Mouse (Mus musculus) midbrain, postnatal 0 days (tissue): ENCODE data around the gene Tmem40. TPM values are rescaled to one million over a fixed set of nuclear protein-coding genes. Genes with fewer than 3 reads are reported as not detected.

ENCODE experiments used
- ATAC-seq: fragments of 200-750 bp; cut with Nextera tagmentation; 2 replicates; pipeline ENCODE4 v1.8.0; 2017; ENCODE audit warnings: moderate number of reproducible peaks, mild to moderate bottlenecking, moderate TSS enrichment, moderate library complexity; ENCODE audit not compliant: low FRiP score
- DNase-seq: peaks from one replicate; pipeline ENCODE4 v3.0.0-alpha.2; 2015; ENCODE audit warnings: low spot score
- H3K27ac ChIP-seq: fragments of 300-500 bp; sonication (generic); 2 replicates; pipeline ENCODE4 v1.5.1; 2014; ENCODE audit warnings: low read depth, mild to moderate bottlenecking, low read length, mixed read lengths
- H3K27me3 ChIP-seq: fragments of 300-500 bp; sonication (generic); 2 replicates; pipeline ENCODE4 v1.6.1; 2014; ENCODE audit warnings: low read length, control low read depth, mixed read lengths; ENCODE audit not compliant: insufficient read depth
- H3K36me3 ChIP-seq: fragments of 300-500 bp; sonication (generic); 2 replicates; pipeline ENCODE4 v1.6.1; 2014; ENCODE audit warnings: low read length, control low read depth, mixed read lengths; ENCODE audit not compliant: insufficient read depth
- H3K4me1 ChIP-seq: fragments of 300-500 bp; sonication (generic); 2 replicates; pipeline ENCODE4 v1.6.1; 2014; ENCODE audit warnings: mild to moderate bottlenecking, control low read depth, antibody characterized with exemption, low read length, mixed read lengths; ENCODE audit not compliant: insufficient read depth
- H3K4me2 ChIP-seq: fragments of 300-500 bp; sonication (generic); 2 replicates; pipeline ENCODE4 v1.6.1; 2014; ENCODE audit warnings: low read depth, mild to moderate bottlenecking, low read length, mixed read lengths; ENCODE audit not compliant: poor library complexity, severe bottlenecking
- H3K4me3 ChIP-seq: fragments of 300-500 bp; sonication (generic); 2 replicates; pipeline ENCODE4 v1.5.1; 2014; ENCODE audit warnings: low read depth, mild to moderate bottlenecking, low read length, moderate library complexity
- H3K9ac ChIP-seq: fragments of 300-500 bp; sonication (generic); replicated peaks from 2 replicates; pipeline ENCODE4 v1.6.1; 2014; ENCODE audit warnings: mild to moderate bottlenecking, low read length, moderate library complexity, mixed read lengths; ENCODE audit not compliant: poor library complexity, severe bottlenecking
- H3K9me3 ChIP-seq: fragments of 300-500 bp; sonication (generic); 2 replicates; pipeline ENCODE4 v1.6.1; 2016; ENCODE audit warnings: low read length, control low read depth
- CTCF ChIP-seq: IDR thresholded peaks from 2 replicates; pipeline ENCODE4 v1.5.1; 2016; ENCODE audit warnings: antibody characterized with exemption, mild to moderate bottlenecking
- WGBS: fragments of 180-500 bp; shearing (Covaris S2); extraction: QIAGEN DNeasy Blood & Tissue Kit; methylation state at CpG from one replicate; pipeline ENCODE4 v1.1.7; 2014; 5-methylcytosine and 5-hydroxymethylcytosine counted together
- polyA plus RNA-seq: library from polyadenylated mRNA; unstranded; fragments of >200 nt; fragmentation: Nextera tagmentation; extraction: Ambion mirVana; gene quantifications from 2 replicates; pipeline ENCODE4 v1.2.1, GENCODE M21; 2015
- total RNA-seq: library from RNA; depleted of rRNA; stranded (reverse); fragments of >200 nt; gene quantifications from 2 replicates; pipeline ENCODE4 v1.2.3, GENCODE M21; 2014

Tmem40 gene
- total and polyA plus RNA-seq, 2 experiments from 2014 or later: 0.99 to 1.5 TPM

DNA sequence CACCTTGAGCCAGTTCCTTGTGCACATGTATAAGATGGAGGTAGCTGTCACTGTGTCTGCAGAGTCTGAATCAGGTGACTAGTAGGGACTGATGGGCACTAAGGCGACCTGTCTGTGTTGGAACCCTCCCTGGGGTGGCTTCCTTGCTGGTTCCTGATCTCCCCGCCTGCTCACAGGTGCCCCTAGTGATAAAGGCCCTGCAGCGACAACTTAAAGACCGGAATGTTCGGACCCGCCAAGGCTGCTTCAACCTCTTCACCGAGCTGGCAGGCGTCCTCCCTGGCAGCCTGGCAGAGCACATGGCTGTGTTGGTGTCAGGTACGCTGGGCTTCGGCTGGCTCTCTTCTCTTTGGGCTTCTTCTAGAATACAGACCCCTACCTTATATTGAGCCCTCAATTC lies 28.8 kb upstream of the Tmem40 start:
- Histone ChIP-seq H3K4me3 (no peak overlapping the region), H3K36me3 (peaks cover 73% of the 10 kb centered on the region), H3K4me1 (no peaks in the 10 kb centered on the region), H3K9me3 (no peaks in the 10 kb centered on the region), H3K4me2 (no peak overlapping the region), H3K27me3 (no peaks in the 10 kb centered on the region), H3K9ac (no peak overlapping the region), H3K27ac (no peak overlapping the region)
- 86% methylated on average over 10 of the region's 10 CpGs for WGBS
- DNase-seq (no peak), ATAC-seq (no peak)
- TF ChIP-seq CTCF: no peak

- TF ChIP-seq CTCF: no peak
- no peaks in the 10 kb centered on the region for H3K27me3 ChIP-seq
- no peak overlapping the region for H3K4me2 ChIP-seq
- H3K4me1 ChIP-seq: no peaks in the 10 kb centered on the region
- H3K9me3 ChIP-seq: no peaks in the 10 kb centered on the region
- H3K27ac ChIP-seq: no peak overlapping the region
- H3K36me3 ChIP-seq: peaks cover 57% of the 10 kb centered on the region
- ATAC-seq (no peak), DNase-seq (no peak)
- H3K4me3 ChIP-seq: no peak overlapping the region
- H3K9ac ChIP-seq: no peak overlapping the region
- 92% methylated on average over 3 of the region's 3 CpGs for WGBS
Measured at GRCm38 (mm10) chr6:115782781-115783180, 20.6 kb upstream of the Tmem40 start.

GRCm38 (mm10) chr6:115776363-115776762 lies 14.2 kb upstream of the Tmem40 start:
- H3K4me1 ChIP-seq: peaks cover 12% of the 10 kb centered on the region
- ATAC-seq (no peak), DNase-seq (no peak)
- no peaks in the 10 kb centered on the region for H3K9me3 ChIP-seq
- TF ChIP-seq CTCF: no peak
- H3K36me3 ChIP-seq: peaks cover 8% of the 10 kb centered on the region; the same call in 1 of the 2 replicates
- WGBS: 62% methylated on average over 9 of the region's 9 CpGs
- H3K9ac ChIP-seq: no peak overlapping the region; the same call in 1 of the 2 replicates
- H3K27ac ChIP-seq: no peak overlapping the region
- peak overlapping the region; percentile 89 for H3K4me2 ChIP-seq
- no peaks in the 10 kb centered on the region for H3K27me3 ChIP-seq
- H3K4me3 ChIP-seq: 0 out of 2 replicates have a peak overlapping the region, but pooled peaks have one; percentile 85

DNA sequence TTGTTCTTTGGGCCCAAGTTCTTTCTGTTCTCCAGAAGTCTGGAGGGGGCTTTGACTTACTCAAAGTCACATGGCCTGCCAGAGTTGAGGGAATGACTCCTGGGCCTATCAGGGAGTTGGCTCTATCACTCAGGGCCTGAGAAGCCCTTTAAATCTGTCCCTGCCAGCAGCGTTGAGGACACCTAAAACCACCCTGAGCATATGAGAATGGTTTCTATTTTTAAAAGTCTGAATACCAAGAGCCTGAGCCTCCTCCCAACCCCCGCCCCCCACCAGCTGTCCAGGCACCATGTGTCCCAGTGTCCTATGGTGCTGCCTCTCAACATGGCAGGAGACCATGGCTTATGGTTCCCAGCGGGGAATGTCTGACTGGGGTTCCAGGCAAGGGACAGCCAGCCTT lies 13.6 kb upstream of the Tmem40 start:
- WGBS: 58% methylated on average over 3 of the region's 3 CpGs
- no peaks in the 10 kb centered on the region for H3K27me3 ChIP-seq
- 0 out of 2 replicates have a peak, but pooled peaks cover 5% of the 10 kb centered on the region for H3K36me3 ChIP-seq
- H3K4me1 ChIP-seq: peaks cover 12% of the 10 kb centered on the region
- ATAC-seq (no peak), DNase-seq (no peak)
- no peak overlapping the region for H3K27ac ChIP-seq
- H3K4me3 ChIP-seq: peak overlapping the region; percentile 85
- no peak for TF ChIP-seq CTCF
- no peaks in the 10 kb centered on the region for H3K9me3 ChIP-seq
- H3K4me2 ChIP-seq: peak overlapping the region; percentile 89
- peak overlapping the region; percentile 89; the same call in 1 of the 2 replicates for H3K9ac ChIP-seq

DNA sequence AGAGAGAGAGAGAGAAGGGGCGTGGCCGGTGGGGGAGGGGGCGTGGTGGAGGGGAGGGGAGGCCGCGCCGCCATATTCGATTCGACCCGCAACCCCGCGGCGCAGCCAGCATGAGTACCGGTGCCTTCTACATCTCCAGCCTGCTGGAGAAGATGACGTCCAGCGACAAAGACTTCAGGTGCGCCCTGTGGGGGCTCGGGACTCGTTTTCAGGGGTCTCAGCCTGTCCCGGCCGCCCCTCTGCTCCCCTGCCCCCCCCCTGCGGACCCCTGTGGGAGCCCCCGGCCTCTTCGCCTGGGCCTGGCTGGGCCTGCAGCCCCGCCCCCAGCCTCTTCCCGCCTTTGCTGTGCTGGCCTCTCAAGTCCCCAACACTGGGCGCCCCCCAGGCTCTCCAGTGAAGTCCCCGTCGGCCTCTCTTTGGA lies 12.3 kb upstream of the Tmem40 start, which contains the start of gene Cand2:
TSS of gene Cand2 (plus strand) at position 38 of the 421 bp plus-strand sequence.
- H3K4me3 ChIP-seq: peak within 1 kb of the TSS; percentile 85
- no peaks in the 10 kb centered on the region for H3K9me3 ChIP-seq
- H3K9ac ChIP-seq: peak within 1 kb of the TSS; percentile 89
- no peak for TF ChIP-seq CTCF
- ATAC-seq (peak; percentile 71), DNase-seq (peak; percentile 75)
- H3K27ac ChIP-seq: peak within 1 kb of the TSS; percentile 47; the same call in 1 of the 2 replicates
- no peaks in the 10 kb centered on the region for H3K36me3 ChIP-seq
- no peaks in the 10 kb centered on the region for H3K27me3 ChIP-seq
- H3K4me2 ChIP-seq: peak within 1 kb of the TSS; percentile 89
- WGBS: under 1% methylated on average over 18 of the region's 28 CpGs
- H3K4me1 ChIP-seq: peaks cover 12% of the 10 kb centered on the region

- DNase-seq (peak; percentile 56), ATAC-seq (peak; percentile 63; the same call in 1 of the 2 replicates)
- H3K36me3 ChIP-seq: no peaks in the 10 kb centered on the region
- H3K9me3 ChIP-seq: no peaks in the 10 kb centered on the region
- no peak overlapping the region for H3K27ac ChIP-seq
- TF ChIP-seq CTCF: no peak
- peak overlapping the region; percentile 54 for H3K9ac ChIP-seq
- H3K4me2 ChIP-seq: peak overlapping the region; percentile 89
- H3K4me1 ChIP-seq: peaks cover 12% of the 10 kb centered on the region
- H3K27me3 ChIP-seq: no peaks in the 10 kb centered on the region
- under 1% methylated on average over 14 of the region's 14 CpGs for WGBS
- H3K4me3 ChIP-seq: peak overlapping the region; percentile 85
Measured at GRCm38 (mm10) chr6:115773966-115774413, 11.8 kb upstream of the Tmem40 start.
